Mouse (Mus musculus) hindbrain, embryonic 11.5 days (tissue): ENCODE measurements at regions not wholly inside any gene's neighbourhood (a gene's known extent, or its start where the extent isn't known, plus 50 kb on each side); places are given as distances from the start of the nearest gene placed in this dataset.
A peak's percentile ranks its signal among the peaks of the same experiment; 100 is the strongest.
"Not testable (repeated sequence)": the region's sequence is repeated elsewhere in the genome, so short reads cannot be mapped to it uniquely, and the experiment has no call there.

Source experiments
- ATAC-seq: fragments of 200-750 bp; cut with Nextera tagmentation; 2 replicates; pipeline ENCODE4 v1.8.0; 2017; ENCODE audit warnings: mild to moderate bottlenecking, moderate TSS enrichment, moderate library complexity; ENCODE audit not compliant: low FRiP score
- DNase-seq: peaks from one replicate; pipeline ENCODE4 v3.0.0-alpha.2; 2015; ENCODE audit warnings: low spot score
- H3K27ac ChIP-seq: fragments of 300-500 bp; sonication (generic); 2 replicates; pipeline ENCODE4 v1.5.1; 2014; ENCODE audit warnings: mild to moderate bottlenecking, low read depth, low read length
- H3K27me3 ChIP-seq: fragments of 300-500 bp; sonication (generic); 2 replicates; pipeline ENCODE4 v1.6.1; 2014; ENCODE audit warnings: mild to moderate bottlenecking, low read length, moderate library complexity, mixed read lengths; ENCODE audit not compliant: control insufficient read depth, insufficient read depth
- H3K36me3 ChIP-seq: fragments of 300-500 bp; sonication (generic); 2 replicates; pipeline ENCODE4 v1.6.1; 2014; ENCODE audit warnings: mild to moderate bottlenecking, low read length, moderate library complexity, mixed read lengths; ENCODE audit not compliant: control insufficient read depth, insufficient read depth
- H3K4me1 ChIP-seq: fragments of 300-500 bp; sonication (generic); replicated peaks from 2 replicates; pipeline ENCODE4 v1.6.1; 2014; ENCODE audit warnings: low read length, mixed read lengths; ENCODE audit not compliant: control insufficient read depth, insufficient read depth
- H3K4me2 ChIP-seq: fragments of 300-500 bp; sonication (generic); replicated peaks from 2 replicates; pipeline ENCODE4 v1.6.1; 2014; ENCODE audit warnings: mild to moderate bottlenecking, low read depth, low read length
- H3K4me3 ChIP-seq: fragments of 300-500 bp; sonication (generic); 2 replicates; pipeline ENCODE4 v1.5.1; 2014; ENCODE audit warnings: low read depth, low read length
- H3K9ac ChIP-seq: fragments of 300-500 bp; sonication (generic); 2 replicates; pipeline ENCODE4 v1.6.1; 2014; ENCODE audit warnings: low read depth, low read length
- H3K9me3 ChIP-seq: fragments of 300-500 bp; sonication (generic); 2 replicates; pipeline ENCODE4 v1.6.1; 2016; ENCODE audit warnings: low read length; ENCODE audit not compliant: control insufficient read depth
- WGBS: fragments of 180-500 bp; shearing (Covaris S2); extraction: QIAGEN DNeasy Blood & Tissue Kit; methylation state at CpG from one replicate; pipeline ENCODE4 v1.1.7; 2014; 5-methylcytosine and 5-hydroxymethylcytosine counted together

DNA sequence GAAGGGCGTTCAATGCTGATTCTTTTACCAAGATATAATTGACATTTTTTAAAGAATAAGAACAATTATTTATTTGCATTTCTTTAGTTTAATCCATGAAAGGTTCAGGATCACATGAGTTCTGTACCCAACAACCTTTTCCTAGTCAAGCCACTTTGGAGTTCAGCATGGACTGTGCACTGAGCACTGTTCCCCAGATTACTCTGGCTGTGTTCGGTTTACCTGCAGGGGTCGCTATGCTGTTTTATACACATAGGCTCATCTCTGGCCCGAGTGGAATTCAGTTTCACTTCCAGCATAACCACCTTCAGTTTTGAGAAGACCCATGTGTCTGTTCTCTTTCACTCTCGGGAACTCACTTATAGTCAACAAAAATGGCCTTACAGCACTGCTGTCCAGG is 93.5 kb upstream of the Smarcad1 start:
- not testable (repeated sequence) for H3K27ac ChIP-seq, H3K9me3 ChIP-seq, H3K9ac ChIP-seq, H3K4me3 ChIP-seq, H3K4me2 ChIP-seq, H3K36me3 ChIP-seq, DNase-seq, ATAC-seq, H3K4me1 ChIP-seq, H3K27me3 ChIP-seq
- 77% methylated on average over 4 of the region's 5 CpGs for WGBS

DNA sequence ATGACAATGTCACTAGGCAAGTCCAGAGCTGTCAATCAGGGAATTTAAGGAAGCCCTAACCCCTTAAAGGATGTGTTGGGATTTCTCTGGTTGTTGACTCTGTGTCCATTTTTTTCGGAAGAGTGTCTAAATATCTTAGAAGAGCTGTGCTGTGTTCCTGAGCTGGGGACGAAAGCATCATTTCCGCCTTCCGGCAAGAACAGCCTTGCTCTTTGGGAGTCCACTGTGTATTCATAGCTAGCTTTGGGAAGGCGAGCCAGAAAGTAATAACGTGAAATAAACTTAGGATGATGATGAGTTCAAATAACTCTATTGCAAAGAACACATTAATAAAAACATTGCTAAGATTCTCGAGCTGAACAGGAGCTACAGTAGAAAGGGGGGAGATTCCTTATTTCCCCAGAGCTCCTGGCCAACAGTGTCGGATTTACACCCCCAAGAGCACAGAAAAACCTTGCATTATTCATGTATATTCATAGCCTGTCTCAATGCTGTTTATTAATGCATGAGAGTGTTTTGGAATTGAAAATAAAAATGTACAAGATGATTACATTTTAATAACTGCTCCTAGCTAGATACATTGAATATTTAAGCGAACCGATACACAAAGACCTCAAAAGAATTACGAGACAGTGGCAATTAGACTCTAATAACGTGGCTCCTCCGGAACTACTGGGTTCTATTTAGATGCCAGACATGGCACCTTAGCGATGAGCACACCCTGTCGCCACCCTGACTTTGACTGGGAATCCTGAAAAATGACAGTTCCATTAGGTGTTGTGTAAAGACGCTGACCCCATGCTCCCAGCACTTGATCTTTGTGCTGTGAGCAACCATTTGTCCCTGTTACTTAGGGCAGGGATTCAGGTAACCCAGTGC is 80.5 kb upstream of the Smarcad1 start:
- ATAC-seq (peak; percentile 34; the same call in 1 of the 2 replicates), DNase-seq (no peak)
- Histone ChIP-seq H3K27ac (no peak overlapping the region), H3K4me3 (no peak overlapping the region), H3K36me3 (no peaks in the 10 kb centered on the region), H3K4me1 (no peaks in the 10 kb centered on the region), H3K9ac (no peak overlapping the region), H3K9me3 (no peaks in the 10 kb centered on the region), H3K4me2 (no peak overlapping the region), H3K27me3 (no peaks in the 10 kb centered on the region)
- 62% methylated on average over 16 of the region's 16 CpGs for WGBS

- Histone ChIP-seq H3K36me3 (no peaks in the 10 kb centered on the region), H3K4me2 (no peak overlapping the region), H3K4me3 (no peak overlapping the region), H3K27me3 (no peaks in the 10 kb centered on the region), H3K9me3 (no peaks in the 10 kb centered on the region), H3K4me1 (no peaks in the 10 kb centered on the region), H3K27ac (no peak overlapping the region), H3K9ac (no peak overlapping the region)
- WGBS, result 71% methylated on average over 5 of the region's 5 CpGs
- ATAC-seq (no peak), DNase-seq (no peak)
Measured at GRCm38 (mm10) chr6:64962612-64963011, 79.8 kb upstream of the Smarcad1 start.

GRCm38 (mm10) chr6:64964664-64965063 is 77.7 kb upstream of the Smarcad1 start:
- ATAC-seq (no peak), DNase-seq (no peak)
- no peak overlapping the region for H3K4me3 ChIP-seq
- 86% methylated on average over 6 of the region's 6 CpGs for WGBS
- H3K4me1 ChIP-seq, result no peaks in the 10 kb centered on the region
- no peak overlapping the region for H3K4me2 ChIP-seq
- no peaks in the 10 kb centered on the region for H3K36me3 ChIP-seq
- H3K9ac ChIP-seq, result no peak overlapping the region
- no peak overlapping the region for H3K27ac ChIP-seq
- no peaks in the 10 kb centered on the region for H3K27me3 ChIP-seq
- no peaks in the 10 kb centered on the region for H3K9me3 ChIP-seq

GRCm38 (mm10) chr6:64965203-64965602 is 77.2 kb upstream of the Smarcad1 start:
- 74% methylated on average over 1 of the region's 1 CpGs for WGBS
- H3K4me2 ChIP-seq, result no peak overlapping the region
- no peak for DNase-seq

GRCm38 (mm10) chr6:64970158-64970557 is 72.2 kb upstream of the Smarcad1 start:
- no peak for DNase-seq
- H3K4me2 ChIP-seq, result no peak overlapping the region
- no peaks in the 10 kb centered on the region for H3K36me3 ChIP-seq
- H3K9me3 ChIP-seq, result no peaks in the 10 kb centered on the region
- no peak for ATAC-seq
- no peaks in the 10 kb centered on the region for H3K27me3 ChIP-seq
- H3K27ac ChIP-seq, result no peak overlapping the region
- H3K9ac ChIP-seq, result no peak overlapping the region
- H3K4me1 ChIP-seq, result no peaks in the 10 kb centered on the region
- 85% methylated on average over 8 of the region's 8 CpGs for WGBS
- H3K4me3 ChIP-seq, result no peak overlapping the region

More at GRCm38 (mm10) chr6:64965203-64965602, 77.2 kb upstream of the Smarcad1 start:
- no peak overlapping the region for H3K9ac ChIP-seq
- H3K4me3 ChIP-seq, result no peak overlapping the region
- H3K9me3 ChIP-seq, result no peaks in the 10 kb centered on the region
- H3K36me3 ChIP-seq, result no peaks in the 10 kb centered on the region
- ATAC-seq, result no peak
- no peaks in the 10 kb centered on the region for H3K4me1 ChIP-seq
- H3K27me3 ChIP-seq, result no peaks in the 10 kb centered on the region
- no peak overlapping the region for H3K27ac ChIP-seq

- H3K36me3 ChIP-seq, result no peaks in the 10 kb centered on the region
- H3K4me3 ChIP-seq, result no peak overlapping the region
- no peaks in the 10 kb centered on the region for H3K4me1 ChIP-seq
- H3K27ac ChIP-seq, result no peak overlapping the region
- no peak overlapping the region for H3K9ac ChIP-seq
- no peak overlapping the region for H3K4me2 ChIP-seq
- peak; percentile 49 for DNase-seq
- 38% methylated on average over 2 of the region's 2 CpGs for WGBS
- ATAC-seq, result no peak
- H3K9me3 ChIP-seq, result no peaks in the 10 kb centered on the region
- H3K27me3 ChIP-seq, result no peaks in the 10 kb centered on the region
Measured at GRCm38 (mm10) chr6:64973968-64974367, 68.4 kb upstream of the Smarcad1 start.

- H3K4me2 ChIP-seq, DNase-seq, H3K27me3 ChIP-seq, H3K4me1 ChIP-seq, H3K4me3 ChIP-seq, H3K36me3 ChIP-seq, H3K9me3 ChIP-seq, ATAC-seq, H3K27ac ChIP-seq, H3K9ac ChIP-seq: not testable (repeated sequence)
- WGBS, result 91% methylated on average over 1 of the region's 1 CpGs
Measured at GRCm38 (mm10) chr6:64974453-64974852, 67.9 kb upstream of the Smarcad1 start.

GRCm38 (mm10) chr6:64982132-64982531 is 60.3 kb upstream of the Smarcad1 start:
- H3K4me3 ChIP-seq, result no peak overlapping the region
- no peak overlapping the region for H3K9ac ChIP-seq
- ATAC-seq (peak; percentile 60), DNase-seq (no peak)
- 22% methylated on average over 2 of the region's 2 CpGs for WGBS
- no peaks in the 10 kb centered on the region for H3K36me3 ChIP-seq
- no peaks in the 10 kb centered on the region for H3K9me3 ChIP-seq
- no peaks in the 10 kb centered on the region for H3K4me1 ChIP-seq
- H3K27me3 ChIP-seq, result no peaks in the 10 kb centered on the region
- no peak overlapping the region for H3K4me2 ChIP-seq
- H3K27ac ChIP-seq, result no peak overlapping the region
